Mouse (Mus musculus): ENCODE measurements around the gene Trappc12. TPM values are rescaled to one million over a fixed set of nuclear protein-coding genes. Genes with fewer than 3 reads are reported as not detected.

The Trappc12 gene
- 22.9 and 24.2 TPM in 2 replicates for polyA plus RNA-seq (2015; fragmentation: Nextera tagmentation; extraction: Ambion mirVana)

DNA sequence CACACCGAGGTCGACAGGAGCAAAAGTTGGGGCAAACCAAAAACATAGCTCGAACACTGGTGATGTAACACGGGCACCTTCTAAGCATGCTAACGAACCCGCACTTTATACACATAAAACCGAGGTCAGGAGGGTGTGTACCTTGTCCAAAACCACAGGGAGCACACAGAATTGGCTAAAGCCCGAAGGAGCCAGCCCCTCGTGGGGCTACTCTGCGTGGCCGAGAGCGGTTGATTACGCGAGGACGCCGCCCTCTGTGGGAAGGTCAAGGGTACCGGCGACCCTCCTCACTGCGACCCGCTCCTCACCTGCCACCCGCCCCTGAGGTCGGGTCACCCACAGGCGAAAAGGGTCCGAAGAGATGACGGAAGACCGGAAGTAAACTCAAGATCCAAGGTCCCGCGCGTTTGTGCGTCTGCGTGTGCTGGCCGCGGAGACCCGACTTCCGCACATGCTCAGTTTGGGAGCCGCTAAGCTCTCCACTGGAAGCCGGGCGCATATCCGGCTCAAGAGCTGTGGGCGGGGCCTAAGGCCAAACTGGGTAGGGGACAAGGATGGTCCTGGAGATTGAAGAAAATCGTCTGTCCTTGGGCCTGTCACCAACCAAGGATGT is at the start of gene Trappc12:
Trappc12 (minus strand) TSS at position 452 of the 613 bp plus-strand sequence.

GRCm38 (mm10) chr12:28751508-28752263 is 1.4 kb upstream of the Trappc12 start, which contains the start of gene Eipr1:
Gene Eipr1, plus strand, starts transcription at chr12:28751803.

DNA sequence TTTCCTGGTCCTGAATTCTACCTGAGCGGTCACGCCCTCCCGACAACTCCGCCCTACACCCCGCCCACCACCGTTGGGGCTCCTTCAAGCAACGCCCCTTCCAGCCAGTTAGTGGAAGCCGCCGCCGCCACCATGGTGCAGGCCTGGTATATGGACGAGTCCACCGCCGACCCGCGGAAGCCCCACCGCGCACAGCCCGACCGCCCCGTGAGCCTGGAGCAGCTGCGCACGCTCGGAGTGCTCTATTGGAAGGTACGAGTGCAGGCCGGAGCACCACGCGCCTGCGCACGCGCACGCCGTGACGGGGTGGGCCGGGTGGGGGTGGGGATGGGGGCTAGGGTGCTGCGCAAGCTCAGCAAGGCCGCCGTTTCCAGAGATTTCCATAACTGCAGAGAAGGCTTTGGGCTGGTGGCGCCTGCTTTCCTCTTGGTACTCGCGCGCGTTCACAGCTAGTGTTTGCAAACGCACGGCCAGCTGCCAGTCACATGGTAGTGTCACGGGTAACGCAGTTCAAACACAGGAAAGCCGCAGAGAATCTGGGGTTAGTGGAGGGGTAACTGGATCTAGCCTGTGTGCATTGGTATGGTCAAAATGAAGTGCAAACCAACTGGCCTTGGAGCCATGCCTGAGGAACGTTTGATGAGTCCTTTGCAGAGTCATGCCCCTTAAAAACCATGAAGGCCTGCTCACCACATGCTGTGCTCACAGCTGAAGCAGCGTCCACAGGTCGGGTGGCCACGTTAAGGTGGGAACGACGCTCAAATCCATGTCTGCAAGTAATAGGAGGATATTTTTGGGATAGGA is 74.9 kb downstream of the Trappc12 start, which contains the start of gene Adi1:
Adi1 (plus strand) TSS at position 111 of the 804 bp plus-strand sequence.

GRCm38 (mm10) chr12:28649141-28650110 is 100.8 kb downstream of the Trappc12 start, which contains the start of gene Rnaseh1:
Gene Rnaseh1, plus strand, starts transcription at chr12:28649602.

Small RNA genes within 50 kb of the gene (microRNA-seq; reads per million reads assigned to microRNA genes)
- not detected for gene Mir6937

Other genes with a start within 250 kb of the Trappc12 start
- not detected in 2 replicates for gene Dcdc2c, start 198.1 kb downstream of the Trappc12 start, polyA plus RNA-seq (2015; fragmentation: Nextera tagmentation; extraction: Ambion mirVana)
- gene Allc, start 167.9 kb downstream of the Trappc12 start, polyA plus RNA-seq (2015; fragmentation: Nextera tagmentation; extraction: Ambion mirVana), result not detected in 2 replicates
- 4.3 and 5.0 TPM in 2 replicates for gene Colec11, start 127.1 kb downstream of the Trappc12 start, polyA plus RNA-seq (2015; fragmentation: Nextera tagmentation; extraction: Ambion mirVana)
- 667 and 678 TPM in 2 replicates for gene Rps7, start 114.5 kb downstream of the Trappc12 start, polyA plus RNA-seq (2015; fragmentation: Nextera tagmentation; extraction: Ambion mirVana)
- 19.4 and 19.6 TPM in 2 replicates for gene Rnaseh1, start 100.9 kb downstream of the Trappc12 start, polyA plus RNA-seq (2015; fragmentation: Nextera tagmentation; extraction: Ambion mirVana)
- 42.9 and 48.0 TPM in 2 replicates for gene Adi1, start 75.2 kb downstream of the Trappc12 start, polyA plus RNA-seq (2015; fragmentation: Nextera tagmentation; extraction: Ambion mirVana)
- gene Eipr1, start 1.3 kb upstream of the Trappc12 start, polyA plus RNA-seq (2015; fragmentation: Nextera tagmentation; extraction: Ambion mirVana), result 19.7 and 20.2 TPM in 2 replicates